Mouse (Mus musculus): ENCODE measurements at regions not wholly inside any gene's neighbourhood (a gene's known extent, or its start where the extent isn't known, plus 50 kb on each side); places are given as distances from the start of the nearest gene placed in this dataset.
A peak's percentile ranks its signal among the peaks of the same experiment; 100 is the strongest.

DNA sequence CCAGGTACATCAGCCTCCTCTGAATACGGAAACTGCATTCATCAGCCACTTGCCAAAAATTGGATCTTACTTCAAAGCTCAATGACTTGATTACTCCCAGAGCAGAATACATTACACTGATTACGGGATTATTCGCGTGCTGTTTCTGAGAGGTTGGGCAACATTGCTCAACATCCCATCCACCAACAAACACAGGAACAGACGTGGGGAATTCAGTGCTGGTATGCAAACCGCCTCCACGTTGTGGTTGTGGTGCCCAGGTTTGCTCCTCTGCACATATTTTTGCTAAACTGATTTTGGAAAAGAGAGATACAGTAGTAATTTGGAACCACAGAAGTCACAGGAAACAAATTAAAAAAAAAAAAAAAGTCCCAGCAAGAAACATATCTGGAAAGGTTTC is 266.9 kb downstream of the Dhx15 start:
- no peak for DNase-seq (ENCODE audit: low spot score)

DNA sequence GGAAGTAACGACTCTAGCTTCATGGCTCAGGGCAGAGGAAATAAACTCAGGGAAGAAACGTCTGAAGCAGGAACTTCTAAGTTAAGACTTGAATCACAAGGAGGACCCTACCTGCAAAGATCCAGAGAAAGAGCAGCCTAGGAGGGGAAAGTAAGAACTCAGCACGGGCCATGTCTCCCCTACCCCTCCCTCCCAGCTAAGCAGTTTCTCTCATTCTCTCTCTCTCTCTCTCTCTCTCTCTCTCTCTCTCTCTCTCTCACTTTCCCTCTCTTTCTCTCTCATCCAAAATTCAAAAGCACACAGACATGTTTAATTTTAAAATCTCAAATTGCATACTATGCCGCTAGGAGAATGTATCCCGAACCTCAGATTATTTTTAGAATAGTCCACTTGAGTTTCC is 267.3 kb downstream of the Dhx15 start:
- DNase-seq (ENCODE audit: low spot score): no peak

DNA sequence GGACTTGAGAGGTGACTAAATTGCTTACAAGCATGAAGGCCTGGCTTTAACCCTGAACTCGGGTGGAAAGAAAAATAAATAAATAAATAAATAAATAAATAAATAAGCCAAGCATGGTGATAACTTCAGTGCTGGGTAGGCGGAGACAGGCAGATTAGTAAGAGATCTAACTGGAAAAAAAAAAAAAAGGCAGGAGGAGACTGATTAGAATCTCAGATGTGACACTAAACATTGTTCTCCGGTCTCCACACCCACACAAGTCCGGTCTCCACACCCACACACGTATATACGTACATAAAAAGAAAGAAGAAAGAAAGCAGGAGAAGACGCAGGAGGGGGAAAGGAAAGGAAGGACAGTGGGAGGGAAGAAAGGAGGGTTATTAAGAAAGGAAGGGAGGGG is 267.8 kb downstream of the Dhx15 start:
- no peak for DNase-seq (ENCODE audit: low spot score)

DNA sequence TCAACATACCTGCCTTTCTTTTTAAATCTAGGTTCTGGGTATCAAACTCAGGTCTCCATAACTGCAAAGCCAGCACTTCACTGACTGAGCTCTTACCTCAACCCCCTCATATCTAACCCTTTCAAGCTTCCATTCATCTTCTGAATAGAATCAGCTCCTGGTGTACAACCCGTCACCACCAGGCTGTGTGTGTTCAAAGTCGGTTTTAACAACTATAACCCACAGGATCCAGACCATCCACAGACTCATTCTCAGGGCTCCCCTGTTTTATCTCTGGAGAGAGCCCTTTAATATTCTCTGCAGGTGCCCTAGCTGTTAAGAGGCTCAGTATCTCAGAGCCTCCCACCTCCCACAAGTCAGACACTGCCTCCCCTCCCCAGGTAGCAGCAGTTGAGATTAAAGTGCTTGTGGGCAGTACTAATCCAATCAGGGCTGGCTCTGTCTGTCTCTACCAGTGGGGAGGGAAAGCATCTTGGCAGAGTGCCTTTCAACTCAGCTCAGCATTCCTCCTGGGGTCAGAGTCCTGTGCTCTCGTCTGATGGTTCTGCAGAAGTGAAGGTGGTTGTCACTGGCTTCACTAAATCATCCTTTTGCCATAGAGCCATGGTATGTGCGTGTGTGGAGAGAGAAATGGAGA is 272.4 kb downstream of the Dhx15 start:
- no peak for DNase-seq (ENCODE audit: low spot score)

DNA sequence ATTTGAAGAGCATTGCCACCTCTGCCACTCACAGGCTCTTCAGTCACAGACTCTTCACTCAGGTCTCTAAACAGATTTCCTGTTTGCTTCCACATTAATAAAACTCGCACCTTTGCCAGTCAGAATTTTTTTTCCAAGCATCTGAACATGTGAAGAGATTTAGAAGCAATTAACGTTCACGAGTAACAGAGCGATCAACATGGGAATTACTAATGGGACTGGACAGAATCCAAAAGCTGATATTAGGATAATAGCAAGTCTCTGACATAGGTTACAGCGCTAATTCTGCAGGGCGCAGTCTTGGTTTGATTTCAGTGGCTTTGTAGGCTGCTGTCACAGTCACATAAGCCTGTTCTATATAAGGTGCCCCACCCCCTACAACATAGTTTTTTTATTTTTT is 275.6 kb downstream of the Dhx15 start:
- DNase-seq (ENCODE audit: low spot score): no peak

DNA sequence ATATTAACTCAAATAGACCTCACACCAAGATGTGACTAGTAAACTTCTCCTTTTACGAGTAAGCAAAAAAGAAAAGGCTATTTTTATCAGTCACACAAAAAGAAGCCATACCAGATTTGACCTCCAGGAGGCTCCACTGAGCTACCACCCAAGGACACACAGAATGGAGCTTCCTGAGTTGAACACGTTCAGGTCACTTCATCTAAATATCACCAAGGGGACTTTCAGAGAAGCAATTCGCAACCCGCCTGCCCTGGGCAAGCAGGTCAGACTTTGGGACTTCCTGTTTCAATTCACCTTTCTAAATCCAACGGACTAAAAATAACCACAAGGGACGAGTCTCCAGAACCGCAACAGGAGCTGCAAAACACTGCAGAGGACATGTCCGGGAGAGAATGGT is 281.5 kb downstream of the Dhx15 start:
- peak; percentile 13 for DNase-seq (ENCODE audit: low spot score)

DNA sequence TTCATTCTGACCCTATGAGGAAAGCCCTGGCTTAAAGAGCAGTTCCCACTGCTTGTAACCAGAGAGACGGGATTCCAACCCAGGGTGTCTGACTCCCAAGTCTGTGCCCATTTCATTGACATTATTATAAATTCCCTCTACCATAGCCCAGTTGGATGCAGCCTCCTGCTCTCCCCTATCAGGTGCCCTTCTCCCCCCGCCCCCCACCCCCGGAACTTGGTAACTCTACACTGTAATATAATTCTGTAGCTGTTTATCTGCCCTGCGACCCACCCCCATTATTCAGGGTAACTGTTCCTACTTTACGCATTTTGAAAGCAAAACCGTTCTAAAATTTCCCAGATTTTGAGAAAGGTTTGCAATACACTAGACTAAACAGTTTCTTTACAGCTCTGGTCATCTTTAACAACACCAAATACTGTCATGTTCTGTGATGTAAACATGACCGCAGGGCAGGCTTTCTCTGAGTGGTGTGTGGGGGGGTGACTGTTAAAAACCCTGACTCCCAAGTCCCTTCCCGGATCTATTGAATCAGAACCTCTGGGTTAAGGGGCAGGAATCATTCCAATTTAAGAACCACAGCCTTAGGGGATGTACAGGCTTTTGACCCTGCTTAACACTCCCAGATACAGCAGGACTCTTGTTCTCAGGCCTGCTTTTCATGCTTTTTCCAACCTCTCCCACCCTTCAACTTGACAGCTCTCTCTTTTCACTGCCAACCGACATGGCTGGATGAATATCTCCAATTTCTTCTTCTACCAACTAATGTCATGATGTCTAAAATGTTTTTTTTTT is 283.8 kb downstream of the Dhx15 start:
- DNase-seq (ENCODE audit: low spot score): no peak

DNA sequence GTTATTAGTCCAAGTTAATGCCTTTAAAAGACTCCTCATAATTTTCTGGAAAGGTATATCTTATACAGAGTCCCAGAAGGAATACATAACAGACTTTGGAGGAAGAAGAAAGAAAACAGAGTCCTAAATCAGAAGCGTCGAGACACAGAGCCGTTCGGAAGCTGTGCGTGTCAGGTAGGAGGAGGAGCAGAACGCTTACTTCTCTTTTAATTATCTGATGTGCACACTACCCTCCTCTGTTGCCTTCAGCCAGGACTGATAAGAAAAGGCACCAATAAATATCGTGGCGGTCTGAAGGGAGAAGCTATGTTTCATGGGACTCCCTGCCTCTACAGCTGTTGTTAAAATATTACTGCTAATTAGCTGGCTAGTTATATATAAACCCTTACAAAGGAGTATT is 296.2 kb downstream of the Dhx15 start:
- DNase-seq (ENCODE audit: low spot score): no peak

DNA sequence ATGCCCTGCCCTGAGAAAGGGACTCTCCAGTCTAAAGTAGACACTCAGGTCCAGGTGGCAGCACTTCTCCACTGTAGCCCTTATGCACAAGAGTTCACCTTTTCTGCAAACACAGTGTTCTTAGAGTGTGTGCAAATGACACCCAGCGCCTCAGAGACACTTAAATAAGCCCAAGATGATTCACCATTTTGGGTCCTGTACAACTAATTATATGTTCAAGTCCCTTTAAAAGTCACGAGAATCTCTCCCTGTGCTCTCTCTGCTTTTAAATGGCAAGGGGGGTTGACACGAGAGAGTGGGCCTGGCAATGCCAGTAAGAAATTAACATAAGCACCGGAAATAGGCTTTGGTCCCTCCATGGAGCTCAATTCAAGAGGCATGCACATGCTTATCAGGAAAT is 299.0 kb downstream of the Dhx15 start:
- no peak for DNase-seq (ENCODE audit: low spot score)

DNA sequence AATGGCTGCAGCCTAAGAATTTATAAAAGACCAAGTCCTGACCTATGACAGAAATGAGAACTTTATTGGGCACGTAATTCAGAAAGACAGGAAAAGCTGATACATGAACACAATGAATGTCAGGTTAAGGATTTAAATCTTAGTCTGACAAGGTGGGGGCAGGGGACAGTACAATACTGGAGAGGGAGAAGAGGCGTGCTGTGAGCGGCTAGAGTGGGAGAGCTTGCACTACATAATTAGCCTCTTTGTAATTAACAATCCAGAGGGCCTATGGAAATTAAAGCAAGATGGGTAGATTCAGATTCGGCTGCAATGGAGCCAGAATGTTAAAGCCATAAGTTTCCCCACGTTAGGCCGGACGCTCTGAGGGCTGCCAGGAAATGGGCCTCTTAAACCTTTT is 301.9 kb downstream of the Dhx15 start:
- peak; percentile 34 for DNase-seq (ENCODE audit: low spot score)

DNA sequence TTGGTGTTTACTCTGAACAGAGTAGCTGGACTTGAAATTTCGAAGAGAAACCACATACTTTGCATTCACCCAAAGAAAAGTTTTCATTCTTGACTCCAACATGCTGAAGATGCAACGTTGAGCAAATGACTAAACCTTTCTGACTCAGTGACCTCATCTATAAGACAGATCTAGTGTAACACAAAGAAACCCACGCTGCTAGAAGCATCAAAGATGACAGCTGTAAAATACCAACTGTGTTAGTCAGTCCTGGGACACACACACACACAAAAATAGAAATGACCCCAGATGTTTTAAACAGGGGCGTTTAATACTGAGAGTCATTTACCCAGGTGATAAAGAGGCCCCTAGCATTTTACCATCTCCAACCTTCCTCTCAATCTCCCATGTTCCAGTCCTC is 307.7 kb downstream of the Dhx15 start:
- no peak for DNase-seq (ENCODE audit: low spot score)

DNA sequence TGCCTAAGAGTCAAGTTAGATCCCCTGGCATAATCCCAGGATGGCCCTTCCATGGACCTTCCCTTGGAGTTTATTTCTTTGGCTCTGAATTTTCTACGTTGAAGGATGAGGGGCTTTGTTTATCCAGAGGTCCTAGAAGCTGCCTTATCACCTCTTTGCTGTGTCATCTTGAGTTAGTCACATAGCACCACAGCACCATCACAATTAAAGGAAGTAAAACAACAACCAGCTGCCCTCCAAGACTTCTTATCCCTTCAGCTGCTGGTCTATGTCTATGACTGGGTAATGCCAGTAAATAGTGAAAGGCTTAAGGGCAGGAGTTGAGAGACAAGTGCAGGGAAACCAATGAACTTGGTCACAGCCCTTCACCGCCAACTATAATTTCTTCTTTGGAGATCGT is 308.1 kb downstream of the Dhx15 start:
- no peak for DNase-seq (ENCODE audit: low spot score)

DNA sequence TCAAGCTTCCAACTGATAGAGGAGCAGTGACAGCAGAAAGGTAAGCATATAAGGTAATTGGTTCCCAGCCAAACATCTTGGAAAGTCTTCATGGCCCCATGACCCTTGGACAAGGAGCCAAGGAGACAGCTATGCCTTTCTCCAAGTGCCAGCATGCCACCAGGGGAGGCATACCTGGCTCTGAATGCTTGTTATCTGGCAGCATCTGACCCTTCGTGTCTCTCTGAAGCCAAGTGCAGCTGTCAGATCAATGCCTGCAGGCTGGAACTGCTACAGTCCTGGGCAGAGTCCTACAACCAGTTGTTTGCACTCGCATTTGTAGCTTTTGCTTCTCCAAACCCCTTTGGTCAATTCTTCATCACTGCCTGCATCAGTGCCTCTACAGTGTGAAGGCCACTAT is 309.3 kb upstream of the Ppargc1a start:
- no peak for DNase-seq (ENCODE audit: low spot score)

DNA sequence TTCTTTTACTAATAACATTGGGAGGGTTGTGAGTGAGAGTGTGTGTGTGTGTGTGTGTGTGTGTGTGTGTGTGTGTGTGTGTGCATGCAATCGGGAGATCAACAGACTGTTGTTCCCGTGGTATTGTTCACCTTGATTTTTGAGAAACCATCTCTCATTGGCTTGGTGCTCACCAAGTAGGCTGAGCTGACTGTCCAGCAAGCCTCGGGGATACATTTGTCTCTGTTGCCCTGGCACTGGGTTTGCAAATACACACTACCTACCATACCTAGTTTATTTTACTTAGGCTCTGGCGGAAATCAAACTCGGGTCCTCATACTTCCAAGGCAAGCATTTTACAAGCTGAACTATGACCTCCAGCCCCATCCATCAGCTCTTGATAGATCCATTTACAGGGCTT is 306.0 kb upstream of the Ppargc1a start:
- no peak for DNase-seq (ENCODE audit: low spot score)

DNA sequence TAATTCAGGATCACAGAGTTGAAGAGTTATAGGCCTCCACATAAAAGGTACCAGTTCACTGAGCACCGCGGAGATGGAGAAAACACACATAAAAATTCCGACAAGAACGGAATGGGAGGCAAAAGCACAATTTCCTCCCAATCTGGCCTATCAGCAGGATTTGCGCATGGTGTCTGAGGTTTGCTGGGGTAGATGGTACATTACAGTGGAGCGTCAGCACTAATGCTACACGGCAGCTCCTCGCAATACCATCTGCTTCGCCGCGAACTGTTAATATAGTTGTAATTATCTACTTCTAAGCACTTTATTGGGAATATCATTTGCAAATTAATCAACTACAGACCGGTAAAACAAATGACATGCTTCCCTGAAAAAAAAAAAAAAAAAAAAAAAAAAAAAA is 304.2 kb upstream of the Ppargc1a start:
- DNase-seq (ENCODE audit: low spot score): no peak

DNA sequence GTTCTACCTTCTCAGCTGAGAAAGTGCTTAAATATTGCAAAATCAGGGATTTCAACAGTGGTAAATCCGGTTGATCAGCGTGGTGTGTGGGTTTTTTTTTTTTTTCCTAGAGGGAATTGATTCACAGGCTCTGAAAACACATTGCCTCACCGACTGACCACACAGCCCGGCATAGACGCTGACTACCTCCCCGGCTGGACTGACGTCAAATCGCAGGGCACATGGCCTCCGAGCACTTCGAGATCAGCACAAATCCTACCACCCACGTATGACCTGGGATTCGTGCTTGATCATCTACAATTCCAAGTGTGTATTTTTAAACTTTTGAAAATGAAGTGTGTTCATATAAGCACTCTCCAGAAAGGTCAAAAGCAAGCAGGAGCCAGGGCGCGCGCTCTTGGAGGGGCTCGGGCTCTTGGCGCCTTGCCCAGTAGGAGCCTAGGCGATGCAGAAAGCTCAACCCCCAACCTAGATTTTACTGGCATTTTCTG is 300.7 kb upstream of the Ppargc1a start:
- no peak for DNase-seq (ENCODE audit: low spot score)

DNA sequence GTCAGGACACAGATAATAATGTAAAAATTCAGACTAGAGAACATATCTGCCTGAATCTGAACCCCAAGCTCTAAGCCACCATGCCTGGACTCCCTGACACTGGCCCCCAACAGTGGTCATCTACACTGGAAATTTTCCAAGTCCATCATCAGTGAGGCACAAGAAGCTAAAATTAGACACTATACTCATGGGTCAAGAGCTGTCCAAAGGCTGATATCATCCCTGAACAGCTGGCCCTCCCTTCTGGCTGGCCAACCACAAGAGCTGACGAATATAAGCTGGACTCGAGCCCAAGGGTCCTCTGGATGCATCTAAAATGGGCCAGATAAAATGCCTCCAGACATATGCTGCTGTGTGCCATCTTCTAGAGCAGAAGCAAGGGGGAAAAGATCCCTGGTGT is 298.5 kb upstream of the Ppargc1a start:
- no peak for DNase-seq (ENCODE audit: low spot score)

DNA sequence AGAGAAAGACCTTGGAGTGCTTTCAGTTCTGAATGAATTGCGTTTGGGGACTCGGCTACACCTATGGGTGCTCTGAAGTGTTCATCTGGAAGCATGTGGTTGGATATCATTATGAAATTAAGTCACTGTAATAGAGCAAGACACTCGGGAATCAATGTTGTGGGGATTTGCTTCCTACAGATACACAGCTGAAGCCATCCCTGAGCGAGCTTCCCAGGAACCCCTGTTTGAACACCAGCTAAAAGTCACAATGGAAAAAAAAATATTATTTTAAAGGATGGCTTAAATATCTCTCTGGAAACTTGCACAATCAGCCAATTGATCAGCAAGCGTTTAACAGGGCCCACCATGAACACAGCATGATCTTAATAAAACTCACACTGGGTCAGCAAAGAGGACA is 293.0 kb upstream of the Ppargc1a start:
- no peak for DNase-seq (ENCODE audit: low spot score)

DNA sequence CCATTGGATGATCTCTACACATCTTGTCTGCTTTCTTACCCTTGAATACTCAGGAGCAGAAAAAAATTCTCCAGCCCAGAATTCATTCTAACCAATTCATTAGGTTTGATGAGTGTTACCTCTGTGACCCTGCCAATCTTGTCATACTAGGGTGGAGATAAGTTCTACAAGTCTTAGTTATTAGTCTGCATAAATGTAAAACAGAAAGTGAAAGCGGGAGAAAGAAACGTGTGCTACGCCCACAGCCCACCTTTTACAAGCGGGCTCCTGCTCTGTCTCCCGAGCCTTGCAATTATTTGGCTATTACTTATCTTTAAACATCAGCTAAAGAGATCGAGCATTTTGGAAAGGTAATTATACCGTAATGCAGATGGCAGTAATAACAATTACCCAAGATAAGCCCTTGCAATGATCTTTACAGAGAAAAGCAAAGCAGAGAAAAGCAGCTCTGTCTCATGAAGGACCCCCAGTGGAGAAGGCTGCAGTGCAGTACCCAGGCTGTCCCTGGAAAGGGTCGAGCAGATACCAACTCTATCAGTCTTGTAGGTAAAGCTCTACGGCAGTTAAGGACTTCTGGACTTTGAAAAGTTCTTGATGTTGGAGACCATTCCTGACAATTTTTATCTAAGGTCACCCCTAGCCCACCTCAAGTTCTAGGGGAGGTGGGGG is 286.1 kb upstream of the Ppargc1a start:
- no peak for DNase-seq (ENCODE audit: low spot score)

DNA sequence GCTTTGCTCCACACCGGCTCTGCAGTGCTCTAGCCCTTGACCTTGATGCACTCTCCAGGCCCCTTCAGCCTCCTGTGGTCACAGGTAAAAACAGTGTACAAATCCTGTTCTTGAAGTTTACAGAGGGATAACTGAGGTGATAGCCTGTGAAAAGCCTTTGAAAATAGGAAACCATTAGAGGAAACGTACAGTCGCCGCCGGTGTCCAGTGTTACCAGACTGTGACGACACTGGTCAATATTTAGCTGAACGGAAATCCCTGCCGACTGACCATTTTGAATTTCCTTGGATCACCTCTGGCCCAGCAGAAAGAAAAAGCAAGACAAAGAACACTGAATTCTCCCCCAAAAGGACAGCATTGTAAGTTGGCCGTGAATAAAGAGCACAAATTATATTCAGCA is 282.6 kb upstream of the Ppargc1a start:
- DNase-seq (ENCODE audit: low spot score): no peak

DNA sequence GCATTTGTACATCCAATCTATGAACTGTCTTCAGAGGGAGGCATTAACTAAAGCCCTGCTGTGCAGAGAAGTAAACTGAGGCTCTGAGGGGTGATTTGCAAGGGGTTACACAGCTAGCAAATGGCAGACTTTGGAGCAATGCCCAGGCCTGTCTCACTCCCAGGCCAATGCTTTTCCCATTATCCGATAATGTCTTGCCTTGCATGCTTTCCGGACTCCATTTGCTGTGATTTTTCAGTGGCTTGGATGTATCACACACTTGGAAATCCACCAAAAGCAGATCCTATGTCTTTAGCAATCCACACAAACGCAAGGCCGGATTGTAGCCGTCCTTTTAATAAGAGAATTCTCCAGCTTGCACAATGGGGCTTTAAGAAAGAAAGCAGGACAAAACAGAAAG is 281.7 kb upstream of the Ppargc1a start:
- no peak for DNase-seq (ENCODE audit: low spot score)

DNA sequence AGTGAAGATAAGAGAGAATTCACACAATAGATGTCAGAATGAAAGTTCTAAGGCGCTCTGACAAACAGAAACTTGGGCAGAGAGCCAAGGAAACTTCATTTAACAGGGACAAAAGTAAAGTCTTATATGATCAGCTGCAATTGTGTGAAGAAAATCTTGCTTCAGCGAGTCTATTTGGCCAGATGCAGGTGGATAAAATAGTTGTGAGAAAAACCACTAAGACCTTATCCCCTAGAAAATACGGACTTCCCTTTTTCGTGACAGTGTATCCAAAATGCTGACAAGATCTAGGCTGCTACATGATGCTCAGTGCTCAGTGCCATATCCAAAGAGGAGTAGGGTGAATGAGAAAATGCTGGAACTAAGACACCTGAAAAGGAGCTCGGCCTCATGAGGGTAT is 274.7 kb upstream of the Ppargc1a start:
- DNase-seq (ENCODE audit: low spot score): no peak

DNA sequence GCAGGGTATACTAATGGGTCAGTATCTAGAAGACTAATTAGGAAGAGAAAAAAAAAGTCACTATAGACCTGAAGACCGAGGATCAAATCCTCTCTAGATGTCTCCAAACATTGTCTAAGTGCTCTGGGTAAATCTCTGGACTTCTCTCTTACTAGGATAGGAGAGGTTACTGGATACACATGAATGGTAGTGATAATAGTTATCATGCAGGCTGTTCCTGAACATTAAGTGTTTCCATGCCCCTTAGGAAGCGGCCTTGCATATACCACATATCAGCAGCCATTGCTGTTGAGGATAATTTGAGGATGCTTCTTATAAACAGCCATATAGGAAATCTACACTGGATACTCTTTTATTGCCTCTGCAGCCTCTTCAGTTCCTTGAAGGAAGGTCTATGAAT is 274.2 kb upstream of the Ppargc1a start:
- DNase-seq (ENCODE audit: low spot score): no peak

Data from retina, embryonic 14.5 days (tissue).